Mouse (Mus musculus): ENCODE measurements around the gene Klf13.

- TF ChIP-seq CTCF (IDR thresholded peaks at IDR 0.05) (no peak), POLR2A (IDR thresholded peaks at IDR 0.05; ENCODE audit: insufficient read depth, low read depth, low read length) (peak; percentile 73)
Observed at GRCm38 (mm10) chr7:63938066-63938913, 425 bp downstream of the Klf13 start.
